Mouse (Mus musculus): ENCODE results near the gene Ssbp3.

- TF ChIP-seq CTCF (IDR thresholded peaks at IDR 0.05; ENCODE audit: low read depth) (no peak), EP300 (IDR thresholded peaks at IDR 0.05; ENCODE audit: low read depth) (no peak)
Observed at GRCm38 (mm10) chr4:106985899-106986832, 75.7 kb downstream of the Ssbp3 start.
